Mouse (Mus musculus) kidney, adult 2 months (tissue): ENCODE data around the gene Tnfrsf25.

ENCODE experiments used
- CTCF ChIP-seq: fragments of 200-500 bp; conservative IDR thresholded peaks from 2 replicates; pipeline ENCODE4 v1.5.1; 2011; ENCODE audit warnings: low read depth, mild to moderate bottlenecking, control low read depth, low read length, moderate library complexity, mixed read lengths; ENCODE audit not compliant: insufficient read depth, insufficient read length
- POLR2A ChIP-seq: fragments of 200-500 bp; IDR thresholded peaks from one replicate; pipeline ENCODE4 v1.6.1; 2011; ENCODE audit warnings: low read depth, low read length, control low read depth

DNA sequence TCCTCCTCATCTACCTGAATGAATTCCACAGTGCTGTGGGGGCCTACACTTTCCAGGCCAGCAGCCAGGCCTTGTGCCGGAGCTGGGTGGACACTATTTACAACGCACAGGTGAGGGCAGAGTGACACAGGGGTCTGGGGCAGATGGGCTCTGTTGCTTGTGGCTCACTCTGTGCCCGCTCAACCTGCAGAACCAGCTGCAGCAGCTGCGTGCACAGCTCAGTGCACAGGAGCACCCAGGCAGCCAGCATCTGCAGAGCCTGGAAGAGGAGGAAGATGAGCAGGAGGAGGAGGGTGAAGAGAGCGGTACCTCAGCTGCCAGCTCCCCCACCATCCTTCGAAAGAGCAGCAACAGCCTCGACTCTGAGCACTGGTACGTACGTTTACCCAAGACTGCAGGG is 3.4 kb upstream of the Tnfrsf25 start:
- TF ChIP-seq POLR2A (no peak), CTCF (no peak)
